Mouse (Mus musculus) olfactory bulb, adult 2 months (tissue): ENCODE measurements around the gene Med13l. TPM values are rescaled to one million over a fixed set of nuclear protein-coding genes. Genes with fewer than 3 reads are reported as not detected.

ENCODE experiments used
- H3K27ac ChIP-seq: fragments of 200-500 bp; 2 replicates; pipeline ENCODE4 v1.5.1; 2012; ENCODE audit warnings: low read depth, low read length; ENCODE audit not compliant: insufficient read depth
- H3K4me1 ChIP-seq: fragments of 200-500 bp; 2 replicates; pipeline ENCODE4 v1.6.1; 2012; ENCODE audit warnings: low read length; ENCODE audit not compliant: control insufficient read depth, insufficient read depth
- H3K4me3 ChIP-seq: fragments of 200-500 bp; 2 replicates; pipeline ENCODE4 v1.5.1; 2012; ENCODE audit warnings: mild to moderate bottlenecking, low read depth, low read length, moderate library complexity; ENCODE audit not compliant: insufficient read depth
- CTCF ChIP-seq: fragments of 200-500 bp; IDR thresholded peaks from 2 replicates; pipeline ENCODE4 v1.5.1; 2012; ENCODE audit warnings: low read depth, mild to moderate bottlenecking, low read length, moderate library complexity; ENCODE audit not compliant: insufficient read depth
- POLR2A ChIP-seq: fragments of 200-500 bp; IDR thresholded peaks from 2 replicates; pipeline ENCODE4 v1.6.1; 2012; ENCODE audit warnings: mild to moderate bottlenecking, low read depth, low read length, moderate library complexity; ENCODE audit not compliant: insufficient read depth
- WGBS: fragments of 180-500 bp; shearing (Covaris S2); methylation state at CpG from one replicate; pipeline ENCODE4 v1.1.7; 2018; 5-methylcytosine and 5-hydroxymethylcytosine counted together
- polyA plus RNA-seq: library from polyadenylated mRNA; stranded (reverse); fragments of >200 nt; gene quantifications from 2 replicates; pipeline ENCODE4 v1.2.4, GENCODE M21; 2012; ENCODE audit warnings: low replicate concordance; ENCODE audit not compliant: missing spikeins, insufficient read depth, insufficient read length

The Med13l gene
- polyA plus RNA-seq, 1 experiment = not detected

DNA sequence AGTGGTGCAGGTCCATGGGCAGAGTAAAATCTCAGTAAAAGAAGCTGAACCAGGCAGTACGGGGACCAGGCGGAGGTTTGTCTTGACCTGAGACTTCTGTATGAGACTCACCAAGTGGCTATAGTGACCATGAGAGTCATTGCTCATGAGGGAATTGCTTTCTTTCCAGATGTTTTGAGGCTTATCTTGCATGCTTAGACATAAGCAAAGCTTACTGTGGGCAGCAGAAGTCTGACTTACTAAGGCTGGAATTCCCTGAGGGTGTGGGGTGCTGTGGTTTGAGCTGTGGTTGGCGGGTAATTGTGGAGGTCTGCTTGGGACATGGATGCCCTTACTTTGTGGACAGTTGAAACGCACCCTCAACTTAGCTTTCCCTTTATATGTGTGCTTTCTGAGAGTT is 67.7 kb downstream of the Med13l start:
- no peak for TF ChIP-seq POLR2A
- TF ChIP-seq CTCF = no peak
- 97% methylated on average over 4 of the region's 4 CpGs for WGBS

DNA sequence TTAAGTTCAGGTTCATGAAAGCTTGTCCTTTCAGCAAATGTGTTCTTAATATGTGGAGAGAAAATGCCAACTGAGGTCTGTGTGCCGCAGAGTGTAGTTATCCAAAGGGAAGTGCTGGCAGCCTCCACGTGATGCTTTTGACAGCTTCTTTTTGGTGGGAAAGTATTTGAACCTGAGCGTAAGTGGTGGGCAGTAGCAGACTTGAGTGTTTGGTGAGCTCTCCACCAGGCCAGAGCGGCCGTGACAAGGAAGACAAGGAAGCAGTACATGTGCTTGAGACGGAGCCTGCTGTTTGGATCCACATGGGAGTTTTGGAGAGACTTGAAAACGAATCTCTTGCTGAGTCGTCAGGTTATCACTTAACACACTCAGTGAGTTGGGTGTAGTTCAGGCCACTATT is 71.9 kb downstream of the Med13l start:
- WGBS = 78% methylated on average over 8 of the region's 8 CpGs

More for the DNA sequence above, 67.7 kb downstream of the Med13l start:
- no peak overlapping the region for H3K4me3 ChIP-seq
- H3K27ac ChIP-seq = no peak overlapping the region
- peaks cover 2% of the 10 kb centered on the region; the same call in 1 of the 2 replicates for H3K4me1 ChIP-seq

DNA sequence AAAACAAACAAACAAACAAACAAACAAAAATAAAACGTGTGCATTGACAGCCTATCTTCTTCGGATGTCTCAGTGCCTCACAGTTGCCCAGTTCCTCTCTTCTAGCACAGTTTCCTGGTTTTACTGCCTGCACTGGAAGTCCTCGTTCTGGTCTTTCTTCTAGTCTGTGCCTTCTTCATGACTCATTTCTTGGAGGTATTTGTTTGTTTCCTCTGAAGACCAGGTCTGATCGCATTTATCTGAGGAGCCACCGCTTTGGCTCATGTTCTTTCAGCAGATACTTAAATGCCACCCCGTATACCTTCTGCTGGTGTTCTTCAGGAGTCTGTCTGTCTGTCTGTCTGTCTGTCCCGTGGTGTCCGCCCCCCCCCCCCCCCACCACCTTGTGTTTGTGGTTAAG is 72.6 kb downstream of the Med13l start:
- H3K4me3 ChIP-seq = no peak overlapping the region
- peaks cover 20% of the 10 kb centered on the region for H3K4me1 ChIP-seq
- WGBS = 69% methylated on average over 8 of the region's 8 CpGs
- no peak for TF ChIP-seq POLR2A
- TF ChIP-seq CTCF = no peak
- no peak overlapping the region for H3K27ac ChIP-seq

More for the DNA sequence above, 71.9 kb downstream of the Med13l start:
- TF ChIP-seq CTCF = no peak
- TF ChIP-seq POLR2A = no peak
- Histone ChIP-seq H3K4me1 (peaks cover 16% of the 10 kb centered on the region), H3K27ac (no peak overlapping the region), H3K4me3 (no peak overlapping the region)

DNA sequence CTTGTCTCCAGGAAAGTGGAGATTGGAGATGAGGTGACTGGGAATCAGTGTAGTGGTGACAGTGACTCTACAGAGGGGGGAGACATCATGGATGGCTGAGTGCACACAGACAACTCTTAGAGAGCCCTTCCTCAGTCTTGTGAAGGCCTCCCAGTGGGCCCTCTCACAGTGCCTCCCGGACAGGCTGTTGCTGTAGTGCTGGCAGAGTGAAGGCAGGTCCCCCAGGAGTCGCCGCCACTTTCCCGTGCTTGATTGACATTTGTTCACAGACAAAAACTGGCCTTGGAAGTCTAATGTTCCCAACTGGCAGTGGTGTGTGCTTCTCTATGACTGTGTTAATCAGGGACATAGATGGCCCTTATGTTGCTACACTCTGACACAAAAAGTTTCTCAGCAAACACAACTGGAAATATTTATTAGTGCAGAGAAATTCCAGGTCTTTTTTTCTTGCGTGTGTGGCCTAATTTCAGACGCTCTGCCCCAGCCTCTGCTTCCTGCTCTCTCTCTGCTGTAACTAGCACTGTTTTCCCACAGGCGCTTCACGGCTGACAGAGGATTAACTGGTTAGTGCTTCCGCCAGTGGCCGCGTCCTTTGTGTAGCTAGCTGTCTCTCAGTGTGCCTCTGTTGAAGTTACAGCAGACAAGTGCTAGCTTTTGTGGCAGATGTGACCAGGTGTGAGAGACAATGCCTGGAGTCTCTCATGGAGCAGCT is 75.2 kb downstream of the Med13l start:
- TF ChIP-seq CTCF = no peak
- TF ChIP-seq POLR2A = no peak
- Histone ChIP-seq H3K4me3 (no peak overlapping the region), H3K27ac (no peak overlapping the region), H3K4me1 (peaks cover 25% of the 10 kb centered on the region)
- 33% methylated on average over 11 of the region's 11 CpGs for WGBS

DNA sequence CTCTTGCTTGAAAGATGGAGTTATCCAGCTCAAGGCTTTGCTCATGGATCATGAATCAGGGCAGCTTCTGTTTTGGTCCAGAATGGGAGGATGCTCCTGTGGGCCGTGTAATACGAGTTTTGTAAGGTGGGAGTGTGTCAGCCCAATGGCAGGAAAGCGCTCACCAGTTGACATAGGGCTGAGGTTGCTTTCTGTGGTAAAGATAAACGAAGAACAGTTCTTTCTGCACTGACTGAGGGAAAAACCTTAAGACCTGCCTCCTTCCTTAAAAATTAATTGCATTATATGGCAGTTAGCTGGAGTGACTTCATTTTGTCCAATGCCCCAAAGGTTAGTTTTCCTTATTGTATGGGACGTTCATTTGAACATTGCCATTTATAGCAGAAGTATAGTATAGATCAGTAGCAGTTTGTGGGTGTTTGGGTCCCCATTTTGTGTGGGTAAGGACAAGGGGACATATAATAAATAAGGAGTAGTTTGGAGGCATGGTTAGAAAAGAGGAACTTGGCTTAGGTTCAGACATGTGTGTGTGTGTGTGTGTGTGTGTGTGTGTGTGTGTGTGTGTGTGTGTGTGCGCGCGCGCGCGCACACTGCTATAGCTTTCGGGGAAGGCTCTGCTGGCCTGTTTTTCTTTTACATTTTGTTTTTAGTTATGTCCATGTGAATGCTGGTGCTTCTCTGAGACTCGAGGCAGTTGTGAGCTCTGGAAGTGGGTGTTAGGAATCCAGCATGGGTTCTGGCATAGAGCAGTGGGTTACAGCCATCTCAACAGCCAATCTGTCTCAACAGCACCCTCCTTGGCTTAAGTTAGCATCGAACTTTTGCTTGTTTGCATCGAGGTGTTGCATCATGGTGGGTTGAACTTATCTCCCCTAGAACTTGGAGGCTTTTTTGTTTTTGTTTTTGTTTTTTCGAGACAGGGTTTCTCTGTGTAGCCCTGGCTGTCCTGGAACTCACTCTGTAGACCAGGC is 76.2 kb downstream of the Med13l start:
- no peak overlapping the region for H3K27ac ChIP-seq
- TF ChIP-seq CTCF (no peak), POLR2A (no peak)
- H3K4me1 ChIP-seq = peaks cover 25% of the 10 kb centered on the region
- 80% methylated on average over 16 of the region's 16 CpGs for WGBS
- H3K4me3 ChIP-seq = no peak overlapping the region

DNA sequence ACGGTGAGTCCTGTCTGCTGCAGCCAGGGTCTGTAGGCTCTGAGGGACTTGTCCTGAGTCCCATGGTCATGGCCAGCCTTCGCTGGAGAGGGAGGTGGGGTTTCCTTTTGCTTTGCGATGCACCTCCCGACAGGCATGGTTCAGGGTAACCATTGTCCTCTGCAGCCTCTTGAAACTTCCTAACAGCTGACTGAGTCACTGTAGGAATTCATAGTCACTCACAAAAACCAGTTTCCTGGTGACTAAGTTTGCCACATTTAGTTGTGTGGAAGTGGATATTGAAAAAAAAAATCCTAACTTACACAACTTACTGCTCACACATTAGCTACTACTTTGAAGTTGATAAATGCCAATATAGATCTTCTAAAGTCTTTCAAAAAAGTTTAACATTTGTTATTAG is 77.5 kb downstream of the Med13l start:
- 57% methylated on average over 4 of the region's 4 CpGs for WGBS
- Histone ChIP-seq H3K4me3 (no peak overlapping the region), H3K4me1 (peaks cover 28% of the 10 kb centered on the region), H3K27ac (no peak overlapping the region)
- no peak for TF ChIP-seq POLR2A
- no peak for TF ChIP-seq CTCF

DNA sequence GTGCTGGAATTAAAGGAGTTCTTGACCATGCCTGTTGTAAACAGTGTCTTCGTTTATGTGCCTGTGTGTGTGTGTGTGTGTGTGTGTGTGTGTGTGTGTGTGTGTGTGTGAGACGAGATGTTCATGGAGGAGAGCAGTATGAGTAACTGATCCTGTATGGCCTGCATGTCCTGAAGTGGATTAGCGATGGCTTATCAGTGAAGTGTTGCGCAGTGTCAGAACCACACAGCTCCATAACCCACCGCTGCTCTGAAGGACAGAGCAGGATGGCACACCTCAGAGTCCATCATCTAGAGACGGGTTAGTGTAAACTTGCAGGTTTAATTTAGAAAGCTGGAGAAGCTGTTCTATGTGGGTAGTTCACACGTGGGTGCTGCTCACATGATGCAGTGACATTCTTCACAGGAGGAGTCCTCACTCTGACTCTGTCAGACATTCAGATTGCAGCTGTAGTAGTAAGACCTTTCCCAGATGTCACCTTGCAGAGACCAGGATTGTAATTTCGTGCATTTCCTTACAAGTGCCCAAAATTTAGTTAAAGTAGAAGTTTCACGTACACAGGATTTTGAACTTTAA is 78.1 kb downstream of the Med13l start:
- 62% methylated on average over 9 of the region's 9 CpGs for WGBS
- Histone ChIP-seq H3K4me3 (no peak overlapping the region), H3K4me1 (peaks cover 32% of the 10 kb centered on the region), H3K27ac (no peak overlapping the region)
- no peak for TF ChIP-seq POLR2A
- no peak for TF ChIP-seq CTCF

- no peak for TF ChIP-seq CTCF
- no peak for TF ChIP-seq POLR2A
- Histone ChIP-seq H3K27ac (no peak overlapping the region), H3K4me3 (no peak overlapping the region), H3K4me1 (peaks cover 29% of the 10 kb centered on the region)
- 53% methylated on average over 5 of the region's 5 CpGs for WGBS
Measured at GRCm38 (mm10) chr5:118639117-118639707, 78.7 kb downstream of the Med13l start.
